Mouse (Mus musculus) neural tube, embryonic 13.5 days (tissue): ENCODE measurements around the gene Prkar2a. TPM values are rescaled to one million over a fixed set of nuclear protein-coding genes. Genes with fewer than 3 reads are reported as not detected.

Experiments
- microRNA-seq: library from miRNA; unstranded; fragments of <30 nt; microRNA quantifications from one replicate; pipeline ENCODE4, GENCODE M21; 2016
- polyA plus RNA-seq: library from polyadenylated mRNA; unstranded; fragments of >200 nt; fragmentation: Nextera tagmentation; extraction: Ambion mirVana; gene quantifications from 2 replicates; pipeline ENCODE4 v1.2.1, GENCODE M21; 2015

Prkar2a gene
- polyA plus RNA-seq, 1 experiment from 2014 or later = 57.6 TPM

Small RNA genes lying within 50 kb of the gene (microRNA-seq; reads per million reads assigned to microRNA genes)
- gene Gm26298 = not detected

Other genes with a start within 250 kb of the Prkar2a start
- gene Ccdc71, start 228.8 kb upstream of the Prkar2a start, polyA plus RNA-seq = 55.3 and 57.0 TPM in 2 replicates
- 68.4 and 86.4 TPM in 2 replicates for gene Klhdc8b, start 227.7 kb upstream of the Prkar2a start, polyA plus RNA-seq
- gene Lamb2, start 209.6 kb upstream of the Prkar2a start, polyA plus RNA-seq = 20.9 and 21.6 TPM in 2 replicates
- 68.3 and 80.2 TPM in 2 replicates for gene Usp19, start 198.7 kb upstream of the Prkar2a start, polyA plus RNA-seq
- 69.1 and 80.0 TPM in 2 replicates for gene Qars, start 181.6 kb upstream of the Prkar2a start, polyA plus RNA-seq
- gene Qrich1, start 172.5 kb upstream of the Prkar2a start, polyA plus RNA-seq = 134 TPM in 2 replicates
- gene Impdh2, start 129.0 kb upstream of the Prkar2a start, polyA plus RNA-seq = 109 and 112 TPM in 2 replicates
- gene Ndufaf3, start 121.9 kb upstream of the Prkar2a start, polyA plus RNA-seq = 68.0 and 80.2 TPM in 2 replicates
- gene Dalrd3, start 119.4 kb upstream of the Prkar2a start, polyA plus RNA-seq = 267 and 294 TPM in 2 replicates
- 254 and 259 TPM in 2 replicates for gene Wdr6, start 110.6 kb upstream of the Prkar2a start, polyA plus RNA-seq
- gene P4htm, start 91.6 kb upstream of the Prkar2a start, polyA plus RNA-seq = 29.5 and 30.7 TPM in 2 replicates
- gene Arih2, start 39.9 kb upstream of the Prkar2a start, polyA plus RNA-seq = 47.0 and 53.4 TPM in 2 replicates
- 46.2 and 46.5 TPM in 2 replicates for gene Slc25a20, start 27.2 kb upstream of the Prkar2a start, polyA plus RNA-seq
- gene Ip6k2, start 94.5 kb downstream of the Prkar2a start, polyA plus RNA-seq = 183 and 204 TPM in 2 replicates
- gene Nckipsd, start 119.1 kb downstream of the Prkar2a start, polyA plus RNA-seq = 20.7 and 23.9 TPM in 2 replicates
- 12.1 and 12.2 TPM in 2 replicates for gene Celsr3, start 137.0 kb downstream of the Prkar2a start, polyA plus RNA-seq
- 12.7 and 13.5 TPM in 2 replicates for gene Slc26a6, start 164.0 kb downstream of the Prkar2a start, polyA plus RNA-seq
- gene Tmem89, start 225.3 kb downstream of the Prkar2a start, polyA plus RNA-seq = not detected in 2 replicates
- gene Uqcrc1, start 247.3 kb downstream of the Prkar2a start, polyA plus RNA-seq = 399 and 434 TPM in 2 replicates